Mouse (Mus musculus) hindbrain, embryonic 14.5 days (tissue): ENCODE measurements around the gene Olfml1. TPM values are rescaled to one million over a fixed set of nuclear protein-coding genes. Genes with fewer than 3 reads are reported as not detected.

ENCODE experiments used
- ATAC-seq: fragments of 200-750 bp; cut with Nextera tagmentation; 2 replicates; pipeline ENCODE4 v1.8.0; 2017; ENCODE audit warnings: moderate number of reproducible peaks, mild to moderate bottlenecking, moderate TSS enrichment, moderate library complexity; ENCODE audit not compliant: low FRiP score
- DNase-seq: peaks from one replicate; pipeline ENCODE4 v3.0.0-alpha.2; 2015; ENCODE audit warnings: low spot score
- H3K27ac ChIP-seq: fragments of 300-500 bp; sonication (generic); 2 replicates; pipeline ENCODE4 v1.5.1; 2014; ENCODE audit warnings: mild to moderate bottlenecking, moderate library complexity
- H3K27me3 ChIP-seq: fragments of 300-500 bp; sonication (generic); 2 replicates; pipeline ENCODE4 v1.6.1; 2014; ENCODE audit warnings: mild to moderate bottlenecking, low read length, mixed read lengths; ENCODE audit not compliant: control insufficient read depth, insufficient read depth
- H3K36me3 ChIP-seq: fragments of 300-500 bp; sonication (generic); replicated peaks from 2 replicates; pipeline ENCODE4 v1.6.1; 2014; ENCODE audit not compliant: control insufficient read depth, insufficient read depth
- H3K4me1 ChIP-seq: fragments of 300-500 bp; sonication (generic); replicated peaks from 2 replicates; pipeline ENCODE4 v1.6.1; 2014; ENCODE audit warnings: antibody characterized with exemption, low read length, mixed read lengths; ENCODE audit not compliant: control insufficient read depth, insufficient read depth
- H3K4me2 ChIP-seq: fragments of 300-500 bp; sonication (generic); replicated peaks from 2 replicates; pipeline ENCODE4 v1.6.1; 2014; ENCODE audit warnings: mild to moderate bottlenecking, moderate library complexity
- H3K4me3 ChIP-seq: fragments of 300-500 bp; sonication (generic); replicated peaks from 2 replicates; pipeline ENCODE4 v1.5.1; 2014; ENCODE audit warnings: mild to moderate bottlenecking, low read length
- H3K9ac ChIP-seq: fragments of 300-500 bp; sonication (generic); 2 replicates; pipeline ENCODE4 v1.6.1; 2014
- H3K9me3 ChIP-seq: fragments of 300-500 bp; sonication (generic); 2 replicates; pipeline ENCODE4 v1.6.1; 2016; ENCODE audit warnings: low read length; ENCODE audit not compliant: control insufficient read depth
- WGBS: fragments of 180-500 bp; shearing (Covaris S2); extraction: QIAGEN DNeasy Blood & Tissue Kit; methylation state at CpG from one replicate; pipeline ENCODE4 v1.1.7; 2014; 5-methylcytosine and 5-hydroxymethylcytosine counted together
- polyA plus RNA-seq: library from polyadenylated mRNA; unstranded; fragments of >200 nt; fragmentation: Nextera tagmentation; extraction: Ambion mirVana; gene quantifications from 2 replicates; pipeline ENCODE4 v1.2.1, GENCODE M21; 2014

Olfml1 gene
- polyA plus RNA-seq, 1 experiment from 2014 or later: 5.2 TPM

DNA sequence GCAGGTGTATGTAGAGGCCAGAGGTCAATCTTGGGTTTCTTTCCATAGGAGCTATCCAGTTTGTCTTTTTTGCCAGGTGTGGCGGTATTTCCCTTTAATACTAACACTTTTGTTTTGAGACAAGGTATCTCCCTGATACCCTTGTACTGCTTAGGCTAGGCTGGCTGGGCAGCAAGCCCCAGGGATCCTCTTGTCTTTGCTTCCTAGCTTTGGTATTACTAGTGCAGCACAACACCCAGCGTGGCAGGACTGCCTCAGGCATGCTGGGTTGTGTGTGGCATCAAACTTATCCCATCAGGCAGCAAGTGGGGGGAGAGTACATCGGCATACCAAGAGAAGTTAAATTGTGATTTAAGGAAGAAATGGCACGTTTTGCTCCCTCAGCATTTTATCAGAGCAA is 35.3 kb downstream of the Olfml1 start:
- no peak for ATAC-seq
- no peak overlapping the region for H3K27ac ChIP-seq
- 81% methylated on average over 4 of the region's 4 CpGs for WGBS

DNA sequence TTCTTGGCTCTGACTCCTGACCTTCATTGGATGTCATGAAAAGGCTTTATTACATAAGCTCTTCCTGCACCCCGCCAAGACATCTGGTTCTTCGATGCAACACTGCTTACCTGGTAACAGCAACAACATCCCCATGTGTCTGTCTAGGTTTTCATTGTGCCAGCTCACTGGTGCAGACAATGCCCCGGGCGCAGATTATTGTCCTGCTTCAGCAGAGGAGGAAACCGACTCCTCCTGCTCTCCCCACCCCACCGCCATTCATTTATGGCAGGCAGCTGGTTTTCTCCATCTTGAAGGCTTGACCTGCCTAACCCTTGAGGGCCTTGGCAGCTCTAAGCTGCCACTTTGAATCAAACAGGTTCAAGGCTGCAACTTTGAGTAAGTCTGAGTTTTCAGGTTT is 35.7 kb downstream of the Olfml1 start:
- Histone ChIP-seq H3K4me2 (no peak overlapping the region), H3K9me3 (no peaks in the 10 kb centered on the region), H3K9ac (no peak overlapping the region), H3K4me3 (no peak overlapping the region), H3K27ac (no peak overlapping the region), H3K27me3 (no peaks in the 10 kb centered on the region), H3K36me3 (no peaks in the 10 kb centered on the region), H3K4me1 (no peaks in the 10 kb centered on the region)
- DNase-seq: no peak
- ATAC-seq: no peak
- 46% methylated on average over 6 of the region's 6 CpGs for WGBS

More for the DNA sequence above, 35.3 kb downstream of the Olfml1 start:
- DNase-seq: no peak
- Histone ChIP-seq H3K9ac (no peak overlapping the region), H3K4me2 (no peak overlapping the region), H3K27me3 (no peaks in the 10 kb centered on the region), H3K9me3 (no peaks in the 10 kb centered on the region), H3K36me3 (no peaks in the 10 kb centered on the region), H3K4me1 (no peaks in the 10 kb centered on the region), H3K4me3 (no peak overlapping the region)

- H3K9ac ChIP-seq: no peak overlapping the region
- no peaks in the 10 kb centered on the region for H3K27me3 ChIP-seq
- H3K4me1 ChIP-seq: no peaks in the 10 kb centered on the region
- ATAC-seq: no peak
- WGBS: 100% methylated on average over 1 of the region's 1 CpGs
- H3K27ac ChIP-seq: no peak overlapping the region
- H3K4me2 ChIP-seq: no peak overlapping the region
- H3K9me3 ChIP-seq: no peaks in the 10 kb centered on the region
- no peaks in the 10 kb centered on the region for H3K36me3 ChIP-seq
- H3K4me3 ChIP-seq: no peak overlapping the region
- DNase-seq: no peak
Measured at GRCm38 (mm10) chr7:107607766-107608165, 40.5 kb downstream of the Olfml1 start.

- Histone ChIP-seq H3K36me3 (no peaks in the 10 kb centered on the region), H3K27ac (no peak overlapping the region), H3K4me1 (no peaks in the 10 kb centered on the region), H3K4me2 (no peak overlapping the region), H3K9me3 (no peaks in the 10 kb centered on the region), H3K9ac (no peak overlapping the region), H3K27me3 (no peaks in the 10 kb centered on the region), H3K4me3 (no peak overlapping the region)
- ATAC-seq (no peak), DNase-seq (no peak)
- WGBS: 90% methylated on average over 2 of the region's 2 CpGs
Measured at GRCm38 (mm10) chr7:107609622-107610255, 42.5 kb downstream of the Olfml1 start.

DNA sequence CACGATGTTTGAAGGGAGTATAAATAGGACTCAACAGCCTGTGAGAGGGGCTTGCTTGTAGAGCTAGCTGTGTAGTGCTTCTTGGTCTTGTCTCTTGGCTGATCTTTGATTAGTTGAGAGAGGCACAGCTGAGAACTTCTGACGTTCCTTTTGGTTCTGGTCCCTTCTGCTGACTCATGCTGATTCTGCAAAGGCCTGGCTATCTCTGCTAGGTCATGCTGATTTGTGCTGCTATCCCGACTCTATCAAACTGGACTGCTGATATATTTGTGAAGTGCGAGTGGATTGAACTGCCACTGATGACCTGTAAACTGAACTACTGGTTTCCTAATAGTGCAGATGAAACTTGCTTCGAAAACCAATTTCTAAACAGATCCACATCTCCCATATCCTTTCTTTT is 43.6 kb downstream of the Olfml1 start:
- no peak for ATAC-seq
- WGBS: 91% methylated on average over 5 of the region's 5 CpGs
- no peak for DNase-seq
- no peaks in the 10 kb centered on the region for H3K27me3 ChIP-seq
- H3K4me3 ChIP-seq: no peak overlapping the region
- H3K4me2 ChIP-seq: no peak overlapping the region
- H3K36me3 ChIP-seq: no peaks in the 10 kb centered on the region
- H3K9me3 ChIP-seq: no peaks in the 10 kb centered on the region
- no peaks in the 10 kb centered on the region for H3K4me1 ChIP-seq
- no peak overlapping the region for H3K27ac ChIP-seq
- no peak overlapping the region for H3K9ac ChIP-seq

GRCm38 (mm10) chr7:107618028-107618992 is 51.1 kb downstream of the Olfml1 start:
- H3K36me3 ChIP-seq: no peaks in the 10 kb centered on the region
- H3K4me3 ChIP-seq: no peak overlapping the region
- WGBS: 38% methylated on average over 10 of the region's 11 CpGs
- DNase-seq (no peak), ATAC-seq (no peak)
- H3K9me3 ChIP-seq: no peaks in the 10 kb centered on the region
- H3K4me1 ChIP-seq: no peaks in the 10 kb centered on the region; the same call in 1 of the 2 replicates
- no peak overlapping the region for H3K4me2 ChIP-seq
- no peaks in the 10 kb centered on the region for H3K27me3 ChIP-seq
- no peak overlapping the region for H3K9ac ChIP-seq
- H3K27ac ChIP-seq: no peak overlapping the region

DNA sequence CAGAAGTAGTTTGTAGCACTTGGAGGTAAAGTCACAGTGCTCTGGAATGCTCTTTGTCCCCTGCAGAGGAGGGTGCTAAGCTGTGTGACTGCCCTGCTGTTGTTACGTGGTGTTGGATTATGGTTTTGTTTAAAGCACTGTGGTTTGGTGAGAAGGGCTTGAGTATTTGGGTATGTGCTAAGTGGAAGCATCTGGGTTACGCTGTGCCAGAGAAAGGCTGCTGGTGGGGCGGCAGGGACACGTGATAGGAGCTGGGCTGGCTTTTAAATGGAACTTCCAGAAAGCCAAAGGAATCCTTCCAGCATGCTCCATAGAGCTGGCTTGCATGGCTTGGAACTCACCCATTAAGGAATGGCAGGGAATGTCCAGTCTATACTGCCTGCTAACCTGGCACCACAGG is 52.0 kb downstream of the Olfml1 start:
- no peaks in the 10 kb centered on the region for H3K9me3 ChIP-seq
- no peaks in the 10 kb centered on the region for H3K27me3 ChIP-seq
- no peak for DNase-seq
- H3K27ac ChIP-seq: no peak overlapping the region
- H3K9ac ChIP-seq: no peak overlapping the region
- no peaks in the 10 kb centered on the region; the same call in 1 of the 2 replicates for H3K4me1 ChIP-seq
- no peaks in the 10 kb centered on the region for H3K36me3 ChIP-seq
- H3K4me3 ChIP-seq: no peak overlapping the region
- no peak for ATAC-seq
- H3K4me2 ChIP-seq: no peak overlapping the region
- WGBS: 86% methylated on average over 4 of the region's 4 CpGs

DNA sequence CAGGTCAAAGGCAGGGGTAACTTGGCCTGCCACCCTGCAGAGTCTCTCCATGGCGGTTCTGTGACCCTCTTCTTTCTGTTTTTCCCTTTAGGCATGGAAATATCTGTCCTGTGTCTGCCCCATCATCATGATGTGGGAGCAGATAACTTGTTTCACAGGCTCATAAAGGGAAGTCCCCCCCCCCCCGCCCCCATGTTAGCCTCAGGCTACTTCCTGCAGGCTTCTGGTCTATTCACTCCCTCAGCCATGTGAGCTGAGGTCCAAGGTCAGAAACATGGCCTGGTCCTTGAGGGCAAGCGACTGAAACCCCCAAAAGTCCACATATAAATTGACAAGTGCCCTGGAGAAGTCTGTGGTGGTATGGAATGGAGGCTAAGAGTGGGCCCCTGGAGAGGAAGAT is 52.9 kb downstream of the Olfml1 start:
- no peak overlapping the region for H3K4me2 ChIP-seq
- H3K4me1 ChIP-seq: no peaks in the 10 kb centered on the region; the same call in 1 of the 2 replicates
- H3K9ac ChIP-seq: no peak overlapping the region
- H3K27ac ChIP-seq: no peak overlapping the region
- no peaks in the 10 kb centered on the region for H3K27me3 ChIP-seq
- no peaks in the 10 kb centered on the region for H3K36me3 ChIP-seq
- WGBS: 85% methylated on average over 3 of the region's 3 CpGs
- no peak overlapping the region for H3K4me3 ChIP-seq
- no peak for ATAC-seq
- DNase-seq: no peak
- H3K9me3 ChIP-seq: no peaks in the 10 kb centered on the region

- no peaks in the 10 kb centered on the region for H3K4me1 ChIP-seq
- H3K9me3 ChIP-seq: no peaks in the 10 kb centered on the region
- no peak overlapping the region for H3K27ac ChIP-seq
- no peak overlapping the region for H3K4me3 ChIP-seq
- H3K9ac ChIP-seq: no peak overlapping the region
- H3K27me3 ChIP-seq: no peaks in the 10 kb centered on the region
- ATAC-seq (no peak), DNase-seq (no peak)
- 80% methylated on average over 3 of the region's 3 CpGs for WGBS
- no peaks in the 10 kb centered on the region for H3K36me3 ChIP-seq
- H3K4me2 ChIP-seq: no peak overlapping the region
Measured at GRCm38 (mm10) chr7:107624432-107624831, 57.2 kb downstream of the Olfml1 start.
